Mouse (Mus musculus): ENCODE results near the gene Sass6. TPM values are rescaled to one million over a fixed set of nuclear protein-coding genes. Genes with fewer than 3 reads are reported as not detected.

The Sass6 gene
- polyA plus RNA-seq, 1 experiment from 2014 or later: 18.8 TPM

- Histone ChIP-seq H3K27ac (ENCODE audit: low read depth) (no peak overlapping the region), H3K36me3 (ENCODE audit: control insufficient read depth, insufficient read depth, low read length) (peaks cover 71% of the 10 kb centered on the region), H3K4me1 (replicated peaks; ENCODE audit: control insufficient read depth, insufficient read depth, low read length) (no peaks in the 10 kb centered on the region), H3K9ac (ENCODE audit: low read length) (no peak overlapping the region), H3K27me3 (replicated peaks; ENCODE audit: control insufficient read depth, insufficient read depth, low read length) (no peaks in the 10 kb centered on the region), H3K4me3 (ENCODE audit: low read depth, low read length) (no peak overlapping the region), H3K9me3 (ENCODE audit: control insufficient read depth, low read length) (no peaks in the 10 kb centered on the region), H3K4me2 (ENCODE audit: low read length) (no peak overlapping the region)
- DNase-seq (ENCODE audit: low spot score) (no peak), ATAC-seq (replicated peaks; ENCODE audit: low FRiP score, low TSS enrichment, low read depth) (no peak)
- WGBS: 96% methylated on average over 9 of the region's 9 CpGs
Observed at GRCm38 (mm10) chr3:116582201-116582600, 12.6 kb upstream of the Sass6 start.

- 2% methylated on average over 22 of the region's 22 CpGs for WGBS
- peaks cover 9% of the 10 kb centered on the region; the same call in 1 of the 2 replicates for H3K4me1 ChIP-seq (replicated peaks; ENCODE audit: control insufficient read depth, insufficient read depth, low read length)
- H3K4me2 ChIP-seq (ENCODE audit: low read length): peak overlapping the region; percentile 48
- H3K36me3 ChIP-seq (ENCODE audit: control insufficient read depth, insufficient read depth, low read length): peaks cover 27% of the 10 kb centered on the region
- peak overlapping the region; percentile 67 for H3K9ac ChIP-seq (ENCODE audit: low read length)
- no peaks in the 10 kb centered on the region for H3K9me3 ChIP-seq (ENCODE audit: control insufficient read depth, low read length)
- no peak for DNase-seq (ENCODE audit: low spot score)
- peak overlapping the region; percentile 69 for H3K27ac ChIP-seq (ENCODE audit: low read depth)
- peak overlapping the region; percentile 77 for H3K4me3 ChIP-seq (ENCODE audit: low read depth, low read length)
- ATAC-seq (replicated peaks; ENCODE audit: low FRiP score, low TSS enrichment, low read depth): peak; percentile 76
- no peaks in the 10 kb centered on the region for H3K27me3 ChIP-seq (replicated peaks; ENCODE audit: control insufficient read depth, insufficient read depth, low read length)
Observed at GRCm38 (mm10) chr3:116594076-116594727, 580 bp upstream of the Sass6 start.

- Histone ChIP-seq H3K27me3 (replicated peaks; ENCODE audit: control insufficient read depth, insufficient read depth, low read length) (no peaks in the 10 kb centered on the region), H3K36me3 (ENCODE audit: control insufficient read depth, insufficient read depth, low read length) (peaks cover 13% of the 10 kb centered on the region), H3K4me3 (ENCODE audit: low read depth, low read length) (peak overlapping the region; percentile 77), H3K4me1 (replicated peaks; ENCODE audit: control insufficient read depth, insufficient read depth, low read length) (peaks cover 9% of the 10 kb centered on the region; the same call in 1 of the 2 replicates), H3K9ac (ENCODE audit: low read length) (peak overlapping the region; percentile 67), H3K4me2 (ENCODE audit: low read length) (peak overlapping the region; percentile 60), H3K9me3 (ENCODE audit: control insufficient read depth, low read length) (no peaks in the 10 kb centered on the region), H3K27ac (ENCODE audit: low read depth) (no peak overlapping the region)
- no peak for ATAC-seq (replicated peaks; ENCODE audit: low FRiP score, low TSS enrichment, low read depth)
- 10% methylated on average over 10 of the region's 10 CpGs for whole genome bisulfite sequencing
- DNase-seq (ENCODE audit: low spot score): no peak
Observed at GRCm38 (mm10) chr3:116595603-116595991, 815 bp downstream of the Sass6 start.

- H3K27me3 ChIP-seq (replicated peaks; ENCODE audit: control insufficient read depth, insufficient read depth, low read length): no peaks in the 10 kb centered on the region
- ATAC-seq (replicated peaks; ENCODE audit: low FRiP score, low TSS enrichment, low read depth): no peak
- no peaks in the 10 kb centered on the region for H3K9me3 ChIP-seq (ENCODE audit: control insufficient read depth, low read length)
- H3K36me3 ChIP-seq (ENCODE audit: control insufficient read depth, insufficient read depth, low read length): no peaks in the 10 kb centered on the region
- WGBS: 84% methylated on average over 2 of the region's 2 CpGs
- no peak overlapping the region for H3K4me2 ChIP-seq (ENCODE audit: low read length)
- no peak overlapping the region for H3K9ac ChIP-seq (ENCODE audit: low read length)
- no peak for DNase-seq (ENCODE audit: low spot score)
- H3K4me3 ChIP-seq (ENCODE audit: low read depth, low read length): no peak overlapping the region
- peaks cover 5% of the 10 kb centered on the region; the same call in 1 of the 2 replicates for H3K4me1 ChIP-seq (replicated peaks; ENCODE audit: control insufficient read depth, insufficient read depth, low read length)
- H3K27ac ChIP-seq (ENCODE audit: low read depth): no peak overlapping the region
Observed at GRCm38 (mm10) chr3:116599705-116600104, 4.9 kb downstream of the Sass6 start.

GRCm38 (mm10) chr3:116601005-116601404, 6.2 kb downstream of the Sass6 start:
- Histone ChIP-seq H3K9ac (ENCODE audit: low read length) (no peak overlapping the region), H3K9me3 (ENCODE audit: control insufficient read depth, low read length) (no peaks in the 10 kb centered on the region), H3K27ac (ENCODE audit: low read depth) (no peak overlapping the region), H3K36me3 (ENCODE audit: control insufficient read depth, insufficient read depth, low read length) (no peaks in the 10 kb centered on the region), H3K4me3 (ENCODE audit: low read depth, low read length) (no peak overlapping the region), H3K4me1 (replicated peaks; ENCODE audit: control insufficient read depth, insufficient read depth, low read length) (0 out of 2 replicates have a peak, but pooled peaks cover 1% of the 10 kb centered on the region), H3K27me3 (replicated peaks; ENCODE audit: control insufficient read depth, insufficient read depth, low read length) (no peaks in the 10 kb centered on the region), H3K4me2 (ENCODE audit: low read length) (no peak overlapping the region)
- no peak for DNase-seq (ENCODE audit: low spot score)
- no peak for ATAC-seq (replicated peaks; ENCODE audit: low FRiP score, low TSS enrichment, low read depth)
- 88% methylated on average over 5 of the region's 5 CpGs for WGBS

GRCm38 (mm10) chr3:116601781-116602180, 7.0 kb downstream of the Sass6 start:
- H3K4me1 ChIP-seq (replicated peaks; ENCODE audit: control insufficient read depth, insufficient read depth, low read length): no peaks in the 10 kb centered on the region
- H3K27me3 ChIP-seq (replicated peaks; ENCODE audit: control insufficient read depth, insufficient read depth, low read length): no peaks in the 10 kb centered on the region
- WGBS: 93% methylated on average over 5 of the region's 5 CpGs
- no peaks in the 10 kb centered on the region for H3K36me3 ChIP-seq (ENCODE audit: control insufficient read depth, insufficient read depth, low read length)
- H3K27ac ChIP-seq (ENCODE audit: low read depth): no peak overlapping the region
- H3K4me2 ChIP-seq (ENCODE audit: low read length): no peak overlapping the region
- no peak for DNase-seq (ENCODE audit: low spot score)
- ATAC-seq (replicated peaks; ENCODE audit: low FRiP score, low TSS enrichment, low read depth): no peak
- H3K9me3 ChIP-seq (ENCODE audit: control insufficient read depth, low read length): no peaks in the 10 kb centered on the region
- H3K4me3 ChIP-seq (ENCODE audit: low read depth, low read length): no peak overlapping the region
- H3K9ac ChIP-seq (ENCODE audit: low read length): no peak overlapping the region

- H3K4me3 ChIP-seq (ENCODE audit: low read depth, low read length): no peak overlapping the region
- H3K4me1 ChIP-seq (replicated peaks; ENCODE audit: control insufficient read depth, insufficient read depth, low read length): no peaks in the 10 kb centered on the region
- ATAC-seq (replicated peaks; ENCODE audit: low FRiP score, low TSS enrichment, low read depth): no peak
- H3K27me3 ChIP-seq (replicated peaks; ENCODE audit: control insufficient read depth, insufficient read depth, low read length): no peaks in the 10 kb centered on the region
- no peaks in the 10 kb centered on the region for H3K9me3 ChIP-seq (ENCODE audit: control insufficient read depth, low read length)
- no peak overlapping the region for H3K9ac ChIP-seq (ENCODE audit: low read length)
- H3K27ac ChIP-seq (ENCODE audit: low read depth): no peak overlapping the region
- no peak overlapping the region for H3K4me2 ChIP-seq (ENCODE audit: low read length)
- WGBS: 81% methylated on average over 9 of the region's 9 CpGs
- no peak for DNase-seq (ENCODE audit: low spot score)
- H3K36me3 ChIP-seq (ENCODE audit: control insufficient read depth, insufficient read depth, low read length): peaks cover 22% of the 10 kb centered on the region
Observed at GRCm38 (mm10) chr3:116604570-116604969, 9.8 kb downstream of the Sass6 start.

GRCm38 (mm10) chr3:116614295-116614892, 19.6 kb downstream of the Sass6 start, which contains the start of gene Trmt13:
Trmt13 (minus strand) TSS chr3:116614587.
- H3K4me2 ChIP-seq (ENCODE audit: low read length): no peak within 1 kb of the TSS
- no peaks in the 10 kb centered on the region for H3K9me3 ChIP-seq (ENCODE audit: control insufficient read depth, low read length)
- peaks cover 58% of the 10 kb centered on the region for H3K36me3 ChIP-seq (ENCODE audit: control insufficient read depth, insufficient read depth, low read length)
- 71% methylated on average over 10 of the region's 10 CpGs for WGBS
- H3K4me1 ChIP-seq (replicated peaks; ENCODE audit: control insufficient read depth, insufficient read depth, low read length): no peaks in the 10 kb centered on the region
- no peak within 1 kb of the TSS for H3K4me3 ChIP-seq (ENCODE audit: low read depth, low read length)
- H3K27me3 ChIP-seq (replicated peaks; ENCODE audit: control insufficient read depth, insufficient read depth, low read length): no peaks in the 10 kb centered on the region
- no peak within 1 kb of the TSS for H3K27ac ChIP-seq (ENCODE audit: low read depth)
- ATAC-seq (replicated peaks; ENCODE audit: low FRiP score, low TSS enrichment, low read depth) (no peak), DNase-seq (ENCODE audit: low spot score) (no peak)
- H3K9ac ChIP-seq (ENCODE audit: low read length): no peak within 1 kb of the TSS
